Mouse (Mus musculus) kidney, embryonic 16.5 days (tissue): Measurements from ENCODE around the gene Arid1b. TPM values are rescaled to one million over a fixed set of nuclear protein-coding genes. Genes with fewer than 3 reads are reported as not detected.
A peak's percentile ranks its signal among the peaks of the same experiment; 100 is the strongest.

Experiments
- ATAC-seq: fragments of 200-750 bp; cut with Nextera tagmentation; 2 replicates; pipeline ENCODE4 v1.8.0; 2017; ENCODE audit warnings: moderate TSS enrichment; ENCODE audit not compliant: low FRiP score, low TSS enrichment
- H3K27ac ChIP-seq: fragments of 300-500 bp; sonication (generic); 2 replicates; pipeline ENCODE4 v1.5.1; 2014; ENCODE audit warnings: low read length
- H3K27me3 ChIP-seq: fragments of 300-500 bp; sonication (generic); 2 replicates; pipeline ENCODE4 v1.6.1; 2014; ENCODE audit warnings: low read length, control low read depth, mixed read lengths; ENCODE audit not compliant: insufficient read depth
- H3K36me3 ChIP-seq: fragments of 300-500 bp; sonication (generic); 2 replicates; pipeline ENCODE4 v1.6.1; 2014; ENCODE audit warnings: low read length, control low read depth, mixed read lengths; ENCODE audit not compliant: insufficient read depth
- H3K4me1 ChIP-seq: fragments of 300-500 bp; sonication (generic); 2 replicates; pipeline ENCODE4 v1.6.1; 2014; ENCODE audit warnings: low read length, control low read depth, mixed read lengths; ENCODE audit not compliant: insufficient read depth
- H3K4me2 ChIP-seq: fragments of 300-500 bp; sonication (generic); replicated peaks from 2 replicates; pipeline ENCODE4 v1.6.1; 2014; ENCODE audit warnings: low read depth, low read length
- H3K4me3 ChIP-seq: fragments of 300-500 bp; sonication (generic); 2 replicates; pipeline ENCODE4 v1.5.1; 2014; ENCODE audit warnings: mild to moderate bottlenecking, low read length
- H3K9ac ChIP-seq: fragments of 300-500 bp; sonication (generic); replicated peaks from 2 replicates; pipeline ENCODE4 v1.6.1; 2014; ENCODE audit warnings: low read length
- H3K9me3 ChIP-seq: fragments of 300-500 bp; sonication (generic); 2 replicates; pipeline ENCODE4 v1.6.1; 2016; ENCODE audit warnings: low read length, control low read depth
- WGBS: fragments of 180-500 bp; shearing (Covaris S2); extraction: QIAGEN DNeasy Blood & Tissue Kit; methylation state at CpG from one replicate; pipeline ENCODE4 v1.1.7; 2014; 5-methylcytosine and 5-hydroxymethylcytosine counted together
- polyA plus RNA-seq: library from polyadenylated mRNA; unstranded; fragments of >200 nt; fragmentation: Nextera tagmentation; extraction: Ambion mirVana; gene quantifications from 2 replicates; pipeline ENCODE4 v1.2.1, GENCODE M21; 2015

Arid1b gene
- polyA plus RNA-seq, 1 experiment from 2014 or later, result 10.9 TPM

DNA sequence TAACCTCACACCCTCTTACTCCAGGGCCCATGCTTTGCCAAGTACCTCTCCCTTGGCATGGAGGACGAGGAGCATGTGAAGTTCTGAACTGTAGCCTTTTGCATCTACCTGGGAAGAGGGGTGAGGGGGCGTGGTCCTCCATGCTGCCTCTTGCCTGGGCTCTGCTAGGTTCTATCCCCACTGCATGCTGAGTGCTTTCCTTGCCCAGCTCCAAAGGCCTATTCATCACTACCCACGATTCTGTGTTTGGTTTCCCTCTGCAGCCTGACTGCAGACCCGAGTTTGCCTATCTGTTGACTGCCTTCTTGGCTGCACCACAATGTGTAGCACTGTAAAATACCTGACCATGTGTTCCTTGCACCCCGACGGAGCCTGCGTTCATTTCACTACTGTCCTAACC, 194.3 kb downstream of the Arid1b start:
- Histone ChIP-seq H3K4me1 (peaks cover 21% of the 10 kb centered on the region), H3K27ac (no peak overlapping the region), H3K4me2 (no peak overlapping the region), H3K4me3 (no peak overlapping the region), H3K9ac (no peak overlapping the region), H3K36me3 (no peaks in the 10 kb centered on the region), H3K27me3 (no peaks in the 10 kb centered on the region), H3K9me3 (no peaks in the 10 kb centered on the region)
- whole genome bisulfite sequencing, result 79% methylated on average over 7 of the region's 7 CpGs
- no peak for ATAC-seq

DNA sequence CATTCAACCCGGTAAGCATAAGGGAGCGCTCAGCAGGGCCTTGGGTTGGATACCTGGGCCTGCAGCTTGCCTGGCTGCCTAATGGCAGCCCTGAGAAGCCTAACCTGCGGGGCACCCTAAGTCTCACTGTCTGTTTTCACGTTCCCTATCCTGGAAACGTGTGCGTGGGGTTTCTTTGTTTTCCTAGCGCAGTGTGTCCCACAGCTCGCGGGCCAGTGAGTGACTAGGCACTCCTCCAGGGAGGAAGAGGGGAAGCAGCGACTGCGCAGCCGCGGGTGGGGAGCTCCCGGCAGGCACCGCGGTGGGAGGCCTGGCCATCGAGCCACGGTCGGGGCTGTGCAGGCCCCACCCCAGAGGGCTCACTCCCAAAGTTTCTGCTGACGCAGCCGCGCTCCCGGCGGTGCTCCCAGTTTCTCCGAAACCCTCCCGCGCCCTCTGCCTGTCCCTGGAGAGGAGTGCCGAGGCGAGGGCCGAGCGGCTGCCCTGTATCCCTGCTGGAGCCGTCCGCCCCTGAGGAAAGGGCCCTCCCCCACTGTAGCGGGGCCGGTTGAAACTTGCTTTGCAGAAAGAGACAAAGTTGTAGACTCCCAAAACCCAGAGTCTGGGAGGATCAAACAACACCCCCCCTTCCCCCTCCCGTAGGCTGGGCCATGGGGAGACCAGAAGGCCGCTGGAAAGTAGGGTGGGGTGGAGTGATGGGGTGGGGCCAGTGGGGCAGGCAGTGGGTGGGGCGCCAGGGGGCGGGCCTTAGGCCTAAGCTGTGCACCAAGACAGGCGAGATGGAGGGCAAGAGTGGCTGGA, 195.6 kb downstream of the Arid1b start:
- Histone ChIP-seq H3K4me3 (peak overlapping the region; percentile 62), H3K9me3 (no peaks in the 10 kb centered on the region), H3K36me3 (no peaks in the 10 kb centered on the region), H3K27ac (peak overlapping the region; percentile 99), H3K4me2 (peak overlapping the region; percentile 79), H3K9ac (peak overlapping the region; percentile 86), H3K4me1 (peaks cover 21% of the 10 kb centered on the region), H3K27me3 (no peaks in the 10 kb centered on the region)
- under 1% methylated on average over 39 of the region's 40 CpGs for WGBS
- ATAC-seq, result peak; percentile 99

DNA sequence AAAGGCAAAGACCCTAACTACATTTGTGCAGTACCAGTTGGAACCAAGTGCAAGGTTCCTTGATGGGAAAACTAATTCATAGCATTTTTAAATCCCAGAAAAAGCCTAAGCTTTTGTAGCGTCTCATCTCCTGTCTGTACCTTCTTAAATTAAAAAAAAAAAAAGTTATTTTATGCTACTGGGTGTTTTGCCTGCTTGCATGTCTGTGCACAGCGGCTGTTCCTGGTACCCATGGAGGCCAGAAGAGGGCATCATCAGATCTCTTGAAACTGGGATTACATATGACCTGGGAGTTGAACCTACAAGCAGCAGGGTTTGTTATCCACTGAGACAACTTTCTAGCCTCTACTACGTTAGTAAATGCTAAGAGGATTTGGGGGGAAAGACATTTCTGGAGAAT, 196.2 kb downstream of the Arid1b start:
- WGBS, result 25% methylated on average over 3 of the region's 3 CpGs
- Histone ChIP-seq H3K9ac (peak overlapping the region; percentile 86), H3K27me3 (no peaks in the 10 kb centered on the region), H3K4me1 (peaks cover 26% of the 10 kb centered on the region), H3K27ac (peak overlapping the region; percentile 99), H3K9me3 (no peaks in the 10 kb centered on the region), H3K4me3 (peak overlapping the region; percentile 62), H3K4me2 (peak overlapping the region; percentile 79), H3K36me3 (no peaks in the 10 kb centered on the region)
- no peak for ATAC-seq

DNA sequence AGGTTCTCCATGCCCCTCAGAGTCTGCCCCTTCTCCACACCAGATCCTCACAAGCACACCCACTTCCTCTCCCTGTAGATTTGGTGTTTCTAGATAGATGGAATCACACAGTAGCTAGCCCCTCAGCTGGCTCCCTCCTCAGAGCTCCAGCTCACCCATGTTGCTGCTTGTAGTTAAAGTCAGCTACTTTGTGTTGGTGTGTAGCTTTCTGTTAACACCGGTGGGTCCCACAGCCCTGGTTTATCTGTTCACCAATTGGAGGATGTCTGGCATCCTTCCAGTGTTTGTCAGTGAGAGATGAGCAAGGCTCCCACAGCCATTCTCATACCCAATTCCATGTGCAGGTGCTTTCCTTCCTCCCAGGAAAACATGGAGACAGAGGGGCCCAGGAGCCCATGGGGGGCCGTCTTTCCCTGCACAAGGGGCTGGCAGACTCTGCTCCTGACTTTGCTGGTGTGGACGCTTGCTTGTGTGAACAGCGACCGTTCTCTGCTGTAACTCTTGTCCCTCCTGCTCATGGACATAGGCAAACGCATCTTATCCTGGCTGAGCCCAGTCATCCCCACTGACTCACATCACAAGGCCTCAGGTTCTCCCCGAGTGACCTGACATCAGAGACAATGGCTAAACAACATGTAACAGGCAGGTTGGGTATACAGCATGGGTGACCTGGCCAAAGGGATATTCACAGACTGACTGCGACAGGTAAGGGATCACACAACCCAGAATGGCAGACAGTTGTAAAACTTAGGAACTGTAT, 200.2 kb downstream of the Arid1b start:
- no peaks in the 10 kb centered on the region for H3K36me3 ChIP-seq
- no peaks in the 10 kb centered on the region for H3K27me3 ChIP-seq
- no peak overlapping the region for H3K27ac ChIP-seq
- H3K9me3 ChIP-seq, result no peaks in the 10 kb centered on the region
- no peak overlapping the region for H3K9ac ChIP-seq
- H3K4me2 ChIP-seq, result no peak overlapping the region
- H3K4me3 ChIP-seq, result no peak overlapping the region
- no peak for ATAC-seq
- H3K4me1 ChIP-seq, result peaks cover 33% of the 10 kb centered on the region
- whole genome bisulfite sequencing, result 71% methylated on average over 8 of the region's 8 CpGs

DNA sequence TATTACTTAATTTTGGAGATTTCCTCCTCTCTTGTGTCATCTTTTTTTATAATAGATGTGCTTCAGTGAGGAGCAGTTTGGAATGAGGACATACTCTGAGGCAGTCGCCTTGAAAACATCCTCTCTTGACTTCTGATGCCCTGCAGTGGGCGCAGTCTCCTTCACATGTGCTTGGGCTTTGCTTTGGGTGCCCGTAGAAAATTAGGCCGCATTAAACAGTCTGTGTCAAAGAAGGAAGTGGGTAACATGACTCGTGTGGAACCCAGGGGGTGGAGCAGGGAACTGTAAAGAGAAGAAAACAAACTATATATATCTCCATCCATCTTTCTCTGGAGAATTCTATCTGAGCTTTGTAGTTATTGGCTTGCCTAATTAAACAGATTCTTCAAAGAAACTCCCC, 201.3 kb downstream of the Arid1b start:
- H3K4me2 ChIP-seq, result no peak overlapping the region
- no peak for ATAC-seq
- WGBS, result 33% methylated on average over 5 of the region's 5 CpGs
- no peak overlapping the region for H3K4me3 ChIP-seq
- no peak overlapping the region for H3K9ac ChIP-seq
- no peaks in the 10 kb centered on the region for H3K9me3 ChIP-seq
- peaks cover 27% of the 10 kb centered on the region for H3K4me1 ChIP-seq
- H3K27ac ChIP-seq, result no peak overlapping the region
- H3K27me3 ChIP-seq, result no peaks in the 10 kb centered on the region
- H3K36me3 ChIP-seq, result no peaks in the 10 kb centered on the region

DNA sequence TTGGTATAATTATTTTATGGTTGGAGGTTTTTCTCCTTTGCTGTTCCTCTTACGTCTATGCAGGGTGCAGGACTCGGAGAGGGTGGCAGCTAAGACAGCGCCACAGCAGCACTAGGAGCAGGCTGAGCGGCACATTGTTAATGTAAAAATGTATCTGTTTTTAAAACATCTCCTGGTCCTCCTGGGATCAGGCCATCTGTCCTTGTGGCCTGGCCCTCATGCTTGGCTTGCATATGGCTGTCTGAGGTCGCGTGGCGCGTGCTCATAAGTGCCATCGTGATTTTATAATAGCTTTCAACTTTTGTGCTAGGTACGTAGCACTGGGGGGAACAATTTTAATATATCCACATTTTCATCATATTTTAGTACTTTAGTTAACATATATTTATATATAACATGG, 201.9 kb downstream of the Arid1b start:
- Histone ChIP-seq H3K9ac (no peak overlapping the region), H3K4me1 (peaks cover 23% of the 10 kb centered on the region), H3K4me3 (no peak overlapping the region), H3K27me3 (no peaks in the 10 kb centered on the region), H3K9me3 (no peaks in the 10 kb centered on the region), H3K4me2 (no peak overlapping the region), H3K27ac (no peak overlapping the region), H3K36me3 (no peaks in the 10 kb centered on the region)
- ATAC-seq, result no peak
- WGBS, result 82% methylated on average over 10 of the region's 10 CpGs

DNA sequence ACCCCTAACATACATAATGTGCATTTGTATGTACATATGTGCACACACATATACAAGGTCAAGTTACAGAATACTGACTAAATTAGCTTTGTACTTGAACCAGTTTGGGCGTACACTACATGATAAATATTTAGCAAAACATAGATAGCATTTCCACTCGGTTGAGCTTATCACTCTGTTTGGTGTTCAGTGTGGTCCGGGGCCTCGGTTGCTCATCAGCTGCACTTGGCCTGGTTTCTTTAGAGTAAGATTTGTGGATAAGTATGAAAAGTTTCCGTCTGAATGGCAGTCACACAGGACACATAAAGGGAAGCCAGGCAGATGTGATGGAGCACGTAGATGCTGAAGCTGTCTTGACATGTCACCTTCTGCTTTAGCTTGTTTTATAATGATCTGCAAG, 202.4 kb downstream of the Arid1b start:
- Histone ChIP-seq H3K27ac (no peak overlapping the region), H3K4me2 (no peak overlapping the region), H3K4me1 (peaks cover 20% of the 10 kb centered on the region), H3K9me3 (no peaks in the 10 kb centered on the region), H3K9ac (no peak overlapping the region), H3K36me3 (no peaks in the 10 kb centered on the region), H3K4me3 (no peak overlapping the region), H3K27me3 (no peaks in the 10 kb centered on the region)
- no peak for ATAC-seq
- 81% methylated on average over 6 of the region's 6 CpGs for WGBS

DNA sequence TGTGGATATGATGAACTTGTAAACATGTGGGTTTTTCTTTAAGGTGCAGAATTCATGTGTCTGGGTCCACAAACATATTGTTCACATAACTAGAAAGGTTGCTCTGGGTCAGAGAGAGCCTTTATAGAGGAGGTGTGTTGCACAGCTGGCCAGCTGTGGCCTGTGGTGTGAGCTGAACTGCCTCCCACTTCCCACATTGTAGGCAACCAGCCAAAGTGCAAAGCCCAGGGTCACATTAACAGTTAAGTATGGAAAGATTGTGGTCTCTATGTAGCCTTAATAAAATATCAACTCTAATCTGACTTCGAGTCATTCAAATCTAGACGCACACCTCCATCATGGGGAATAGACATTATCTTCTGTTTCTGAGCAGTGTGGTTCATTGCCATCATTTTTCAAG, 203.0 kb downstream of the Arid1b start:
- Histone ChIP-seq H3K4me2 (no peak overlapping the region), H3K27ac (no peak overlapping the region), H3K9me3 (no peaks in the 10 kb centered on the region), H3K27me3 (no peaks in the 10 kb centered on the region), H3K9ac (no peak overlapping the region), H3K36me3 (no peaks in the 10 kb centered on the region), H3K4me1 (peaks cover 22% of the 10 kb centered on the region), H3K4me3 (no peak overlapping the region)
- no peak for ATAC-seq
- 97% methylated on average over 2 of the region's 2 CpGs for WGBS

DNA sequence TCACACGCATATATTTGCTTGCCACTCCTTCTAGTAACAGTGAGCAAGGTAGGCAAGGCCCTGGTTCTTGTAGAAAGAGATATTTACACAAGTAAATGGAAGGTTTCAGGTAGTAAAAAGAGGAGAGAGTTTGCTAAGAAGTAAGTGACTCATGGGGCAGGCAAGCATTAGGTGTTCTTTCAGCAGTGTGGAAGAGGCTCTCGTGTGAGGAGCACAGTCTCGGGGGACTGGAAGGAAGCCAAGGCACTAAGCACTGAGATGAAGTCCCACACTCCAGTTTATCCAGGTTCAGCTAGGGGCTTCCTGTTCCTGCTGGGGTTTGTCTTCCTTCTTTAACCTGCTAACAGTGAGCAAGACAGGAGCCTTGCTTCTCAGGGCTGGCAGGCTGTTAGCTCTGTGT, 203.6 kb downstream of the Arid1b start:
- no peak for ATAC-seq
- no peak overlapping the region for H3K27ac ChIP-seq
- H3K4me3 ChIP-seq, result no peak overlapping the region
- H3K36me3 ChIP-seq, result no peaks in the 10 kb centered on the region
- H3K4me2 ChIP-seq, result no peak overlapping the region
- no peaks in the 10 kb centered on the region for H3K9me3 ChIP-seq
- H3K27me3 ChIP-seq, result no peaks in the 10 kb centered on the region
- H3K4me1 ChIP-seq, result peaks cover 24% of the 10 kb centered on the region
- WGBS, result 88% methylated on average over 3 of the region's 3 CpGs
- H3K9ac ChIP-seq, result no peak overlapping the region

DNA sequence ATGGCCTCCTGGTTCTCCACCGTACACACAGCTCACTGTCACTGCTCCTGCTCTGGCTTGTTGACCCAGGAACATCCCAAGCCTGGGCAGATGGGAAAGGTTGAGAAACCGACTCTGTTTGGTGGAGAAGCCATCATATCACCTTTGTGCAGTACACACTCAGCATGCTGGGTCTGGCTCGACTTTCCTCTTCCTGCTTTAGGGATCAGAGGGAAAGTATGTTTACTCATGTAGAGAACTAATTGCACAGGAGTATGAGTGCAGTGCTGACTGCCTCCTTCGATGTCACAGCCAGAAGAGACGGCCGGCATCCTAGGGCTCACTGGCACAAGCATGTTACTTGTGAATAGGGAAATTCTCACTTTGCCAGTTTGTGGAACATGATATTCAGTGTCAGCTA, 204.1 kb downstream of the Arid1b start:
- H3K27me3 ChIP-seq, result no peaks in the 10 kb centered on the region

More for the DNA sequence above, 204.1 kb downstream of the Arid1b start:
- Histone ChIP-seq H3K27ac (no peak overlapping the region), H3K36me3 (no peaks in the 10 kb centered on the region), H3K4me1 (peaks cover 29% of the 10 kb centered on the region), H3K9me3 (no peaks in the 10 kb centered on the region), H3K9ac (no peak overlapping the region), H3K4me2 (no peak overlapping the region), H3K4me3 (no peak overlapping the region)
- WGBS, result 64% methylated on average over 6 of the region's 6 CpGs
- ATAC-seq, result no peak
